Mouse (Mus musculus) left cerebral cortex, postnatal 14 days (tissue): ENCODE measurements at regions not wholly inside any gene's neighbourhood (a gene's known extent, or its start where the extent isn't known, plus 50 kb on each side); places are given as distances from the start of the nearest gene placed in this dataset.
A peak's percentile ranks its signal among the peaks of the same experiment; 100 is the strongest.
"Not testable (repeated sequence)": the region's sequence is repeated elsewhere in the genome, so short reads cannot be mapped to it uniquely, and the experiment has no call there.

Experiments used
- DNase-seq, 2 experiments: peaks; one replicate each; pipeline ENCODE4 v3.0.0; 2021 to 2022; ENCODE audit warnings: low spot score in 2 of 2, mixed read lengths in 1 of 2
- intact Hi-C: fragments of 180-260 bp; cut with DNase I; formaldehyde crosslinking; loops from one replicate; pipeline ENCODE4 v1.15.1; 2025

GRCm38 (mm10) chr3:133659759-133660158 lies 114.8 kb upstream of the Tet2 start:
- DNase-seq, result no peak
- intact Hi-C loops, result no loop called here

- intact Hi-C loops, result no loop called here
- no peak for DNase-seq
Measured at GRCm38 (mm10) chr3:133661303-133661702, 116.4 kb upstream of the Tet2 start.

- intact Hi-C loops, result no loop called here
- no peak for DNase-seq
Measured at GRCm38 (mm10) chr3:133664914-133665313, 120.0 kb upstream of the Tet2 start.

GRCm38 (mm10) chr3:133665425-133666317 lies 120.7 kb upstream of the Tet2 start:
- intact Hi-C loops, result no loop called here
- no peak for DNase-seq

GRCm38 (mm10) chr3:133672742-133673447 lies 128.0 kb upstream of the Tet2 start:
- intact Hi-C loops, result no loop called here
- DNase-seq, result peak; percentile 50 to 74

- intact Hi-C loops, result no loop called here
- no peak for DNase-seq
Measured at GRCm38 (mm10) chr3:133677892-133678291, 133.0 kb upstream of the Tet2 start.

- no peak for DNase-seq
- intact Hi-C loops, result no loop called here
Measured at GRCm38 (mm10) chr3:133679891-133680290, 135.0 kb upstream of the Tet2 start.

- intact Hi-C loops, result no loop called here
- DNase-seq, result no peak
Measured at GRCm38 (mm10) chr3:133680343-133680742, 135.4 kb upstream of the Tet2 start.

- no peak for DNase-seq
- intact Hi-C loops, result no loop called here
Measured at GRCm38 (mm10) chr3:133680805-133681204, 135.9 kb upstream of the Tet2 start.

GRCm38 (mm10) chr3:133684196-133684743 lies 139.3 kb upstream of the Tet2 start:
- no peak for DNase-seq
- intact Hi-C loops, result no loop called here

- no peak for DNase-seq
- intact Hi-C loops, result no loop called here
Measured at GRCm38 (mm10) chr3:133684747-133685146, 139.8 kb upstream of the Tet2 start.

GRCm38 (mm10) chr3:133685393-133685792 lies 140.5 kb upstream of the Tet2 start:
- intact Hi-C loops, result no loop called here
- no peak for DNase-seq

GRCm38 (mm10) chr3:133694057-133694456 lies 149.1 kb upstream of the Tet2 start:
- peak; percentile 32 to 54 for DNase-seq
- intact Hi-C loops, result no loop called here

- no peak for DNase-seq
- intact Hi-C loops, result no loop called here
Measured at GRCm38 (mm10) chr3:133696122-133696521, 151.2 kb upstream of the Tet2 start.

- DNase-seq, intact Hi-C loops: not testable (repeated sequence)
Measured at GRCm38 (mm10) chr3:133704849-133705248, 159.9 kb upstream of the Tet2 start.

- no peak for DNase-seq
- intact Hi-C loops, result no loop called here
Measured at GRCm38 (mm10) chr3:133711518-133711917, 166.6 kb upstream of the Tet2 start.

- intact Hi-C loops, result no loop called here
- DNase-seq, result no peak
Measured at GRCm38 (mm10) chr3:133722550-133723290, 177.8 kb upstream of the Tet2 start.

GRCm38 (mm10) chr3:133726831-133727230 lies 181.9 kb upstream of the Tet2 start:
- no peak for DNase-seq
- intact Hi-C loops, result no loop called here

- DNase-seq, result no peak
- intact Hi-C loops, result no loop called here
Measured at GRCm38 (mm10) chr3:133735603-133736002, 190.7 kb upstream of the Tet2 start.

GRCm38 (mm10) chr3:133738936-133739335 lies 194.0 kb upstream of the Tet2 start:
- DNase-seq, result no peak
- intact Hi-C loops, result no loop called here
